Mouse (Mus musculus): ENCODE data around the gene Cavin2.

DNA sequence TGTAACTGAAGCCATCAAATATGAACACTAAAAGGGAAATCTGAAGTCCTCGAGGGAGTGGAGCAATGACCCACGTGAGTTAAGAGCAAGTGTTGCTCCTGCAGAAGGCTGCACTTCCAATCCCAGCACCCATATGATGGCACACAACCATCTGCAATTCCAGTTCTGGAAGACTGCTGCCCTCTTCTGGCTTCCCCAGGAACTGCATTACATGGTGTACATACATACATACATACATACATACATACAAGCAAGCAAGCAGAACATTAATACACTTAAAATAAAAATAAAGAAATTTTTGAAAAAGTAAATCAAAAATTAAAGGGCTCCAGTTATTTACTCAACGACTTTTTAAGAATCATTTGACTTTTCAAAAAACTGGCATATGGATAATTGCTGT, 58.7 kb downstream of the Cavin2 start:
- no peak for TF ChIP-seq CHD2 (IDR thresholded peaks at IDR 0.05; ENCODE audit: low read depth, low read length)
- TF ChIP-seq ZC3H11A (IDR thresholded peaks at IDR 0.05; ENCODE audit: borderline replicate concordance, low read depth, low read length), result peak; percentile 41; the same call in 1 of the 2 replicates
- TF ChIP-seq HCFC1 (IDR thresholded peaks at IDR 0.05; ENCODE audit: borderline replicate concordance, insufficient read depth, low read length), result no peak
